Mouse (Mus musculus): ENCODE data around the gene Lsamp.

Lsamp gene

GRCm38 (mm10) chr16:40656871-40657270 lies 672.7 kb downstream of the Lsamp start:
- DNase-seq (ENCODE audit: low spot score in 2 of 2): no peak

- no peak for DNase-seq (ENCODE audit: low spot score in 2 of 2)
Measured at GRCm38 (mm10) chr16:40685531-40685930, 701.4 kb downstream of the Lsamp start.

- no peak for DNase-seq (ENCODE audit: low spot score in 2 of 2)
Measured at GRCm38 (mm10) chr16:40692292-40692691, 708.1 kb downstream of the Lsamp start.

- DNase-seq (ENCODE audit: low spot score in 2 of 2): no peak
Measured at GRCm38 (mm10) chr16:40697253-40697652, 713.1 kb downstream of the Lsamp start.

DNA sequence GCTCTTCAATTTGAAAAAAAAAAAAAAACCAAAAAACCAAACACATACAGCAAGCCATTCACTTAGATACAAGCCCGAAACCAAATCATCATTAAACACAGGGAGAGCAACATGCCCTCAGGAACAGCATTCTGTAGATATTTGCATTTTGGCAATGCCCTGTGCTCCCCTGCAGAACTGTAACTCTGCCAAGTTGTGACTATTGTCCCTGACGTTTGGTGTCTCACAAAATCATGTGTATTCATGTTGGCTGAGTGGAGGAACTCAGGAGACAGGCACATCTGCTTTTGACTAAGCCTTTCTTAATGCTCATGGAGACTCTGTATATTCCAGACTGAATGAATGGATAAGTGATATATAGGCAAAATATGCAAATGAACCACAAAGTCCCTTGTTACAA lies 724.4 kb downstream of the Lsamp start:
- DNase-seq (ENCODE audit: low spot score in 2 of 2): no peak

GRCm38 (mm10) chr16:40709574-40709973 lies 725.4 kb downstream of the Lsamp start:
- DNase-seq (ENCODE audit: low spot score in 2 of 2): no peak

DNA sequence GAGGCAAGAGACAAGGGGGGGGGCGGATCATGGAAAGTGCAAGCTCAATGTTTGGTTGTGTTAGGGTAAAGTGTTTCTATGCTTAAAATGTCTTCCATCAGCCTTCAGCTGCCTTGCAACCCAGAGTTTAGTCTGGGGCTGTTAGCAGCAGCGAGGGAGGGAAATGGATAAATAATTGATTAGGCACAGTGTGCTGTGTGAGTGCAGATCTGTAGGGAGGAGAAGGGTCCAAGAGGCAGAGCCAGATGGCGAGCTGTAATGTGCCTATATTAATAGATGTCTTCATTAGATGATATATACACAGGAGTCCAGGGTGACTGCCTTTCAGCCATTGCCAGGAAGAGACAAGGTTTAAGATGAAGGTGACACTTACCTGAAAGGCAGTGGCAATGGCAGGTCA lies 725.9 kb downstream of the Lsamp start:
- DNase-seq (ENCODE audit: low spot score in 2 of 2): no peak

DNA sequence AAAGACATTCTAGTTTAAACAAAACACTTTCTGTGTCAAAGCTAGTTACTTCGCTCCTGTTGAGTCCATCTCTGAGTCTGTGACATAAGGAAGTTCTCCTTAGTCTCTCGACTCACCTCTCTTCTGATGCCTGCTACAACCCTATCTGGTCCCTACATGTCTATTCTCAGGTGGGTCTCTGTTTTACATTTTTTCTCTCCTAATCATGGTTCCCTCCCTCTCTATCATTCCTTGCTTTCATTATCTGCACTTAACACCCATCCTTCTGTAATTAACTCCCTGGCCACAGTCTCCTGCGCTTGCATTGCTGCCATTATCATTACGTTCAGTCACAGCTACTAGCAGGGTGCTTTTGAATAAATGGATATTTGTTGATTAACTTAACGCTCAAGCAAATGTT lies 726.3 kb downstream of the Lsamp start:
- no peak for DNase-seq (ENCODE audit: low spot score in 2 of 2)

GRCm38 (mm10) chr16:40713725-40714124 lies 729.6 kb downstream of the Lsamp start:
- no peak for DNase-seq (ENCODE audit: low spot score in 2 of 2)

DNA sequence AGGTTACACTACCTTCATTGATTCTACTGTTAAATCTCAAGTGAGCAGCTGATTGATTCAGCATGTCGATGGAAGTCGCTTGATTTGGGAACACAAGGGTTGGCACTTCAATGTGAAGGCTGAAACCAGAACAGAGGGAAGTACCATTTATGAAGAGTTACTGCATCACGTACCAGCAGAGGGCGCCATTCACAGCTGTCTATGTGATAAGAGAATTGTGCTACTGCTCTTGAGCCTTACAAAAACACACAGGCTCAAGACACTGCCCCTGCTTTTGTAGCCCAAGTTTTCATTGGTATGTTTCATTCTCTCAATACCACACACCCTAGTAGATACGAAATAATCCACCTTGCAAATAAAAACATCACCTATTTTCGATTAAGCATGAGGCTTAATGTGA lies 754.9 kb downstream of the Lsamp start:
- no peak for DNase-seq (ENCODE audit: low spot score in 2 of 2)

DNA sequence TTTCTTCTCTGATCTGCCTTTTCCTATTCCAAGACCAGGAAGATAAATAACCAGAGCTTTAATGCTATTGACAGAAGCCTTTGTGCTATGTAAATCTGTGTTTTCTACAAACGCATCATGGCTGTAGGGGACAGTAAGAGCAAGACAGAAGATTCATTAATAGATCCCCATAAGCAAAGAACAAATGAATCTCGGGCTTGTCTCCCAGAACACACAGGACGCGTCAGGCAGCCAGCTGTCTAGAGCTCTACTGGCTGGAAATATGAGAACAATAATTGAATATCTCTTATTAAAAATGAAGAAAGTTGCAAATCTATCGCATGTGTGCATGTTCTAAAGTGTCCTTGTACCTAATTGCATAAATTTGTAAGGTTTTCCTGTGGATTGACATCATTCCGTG lies 755.6 kb downstream of the Lsamp start:
- no peak for DNase-seq (ENCODE audit: low spot score in 2 of 2)

DNA sequence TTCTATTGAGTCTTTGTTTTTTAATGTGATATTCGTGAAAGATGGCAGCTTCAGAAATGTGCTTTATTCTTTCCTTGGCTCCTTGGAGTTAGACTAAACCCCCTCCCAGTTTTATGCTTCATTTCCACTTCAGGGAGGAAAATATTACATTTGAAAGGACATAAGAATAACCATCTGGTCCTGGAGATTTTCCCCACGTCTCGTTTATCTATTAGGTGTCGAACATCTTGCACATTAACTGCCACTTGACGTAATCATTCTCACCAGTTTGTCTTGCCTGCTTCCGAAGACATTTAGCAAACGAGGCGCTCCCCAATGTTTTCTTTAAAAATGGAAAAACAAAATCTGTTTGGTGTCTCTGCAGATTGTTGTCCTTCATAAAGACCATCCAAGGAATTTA lies 756.1 kb downstream of the Lsamp start:
- DNase-seq (ENCODE audit: low spot score in 2 of 2): no peak

DNA sequence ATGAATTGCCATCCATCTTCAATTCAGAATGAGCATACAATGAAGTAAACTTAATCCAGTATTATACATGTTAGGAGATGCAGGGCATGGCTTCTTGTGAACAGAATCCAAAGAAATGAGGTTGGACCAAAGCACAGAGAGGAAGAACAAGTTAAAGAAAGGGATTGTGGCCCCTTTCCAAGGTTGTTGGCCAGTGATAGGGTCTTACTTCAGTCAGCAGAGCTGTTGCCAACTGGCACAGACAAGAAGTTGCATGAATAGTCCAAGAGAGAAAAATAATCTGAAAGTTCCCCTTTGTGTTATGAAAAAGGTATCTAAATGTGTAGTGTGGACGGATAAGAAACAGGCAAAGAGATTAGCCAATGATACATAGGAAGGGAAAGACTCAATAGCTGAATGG lies 843.0 kb downstream of the Lsamp start:
- no peak for DNase-seq (ENCODE audit: low spot score in 2 of 2)

DNA sequence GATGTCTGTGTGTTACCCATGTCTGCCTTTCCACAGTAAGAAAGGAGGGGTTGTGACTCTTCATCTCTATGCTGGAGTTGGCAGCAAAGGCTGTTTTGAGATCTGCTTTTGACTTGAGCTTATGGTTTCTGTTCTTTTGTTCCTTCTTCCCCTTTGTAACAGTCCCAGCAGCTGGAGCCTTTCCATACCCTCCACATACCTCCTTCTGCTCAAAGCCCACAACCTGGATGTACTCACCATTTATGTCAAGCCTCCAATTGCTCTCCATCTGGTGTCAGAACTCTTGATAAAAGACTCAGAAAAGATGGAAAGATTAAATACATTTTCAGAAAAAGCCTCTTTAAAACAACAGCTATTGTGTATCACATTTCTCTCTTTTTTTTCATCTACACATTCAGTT lies 847.4 kb downstream of the Lsamp start:
- no peak for DNase-seq (ENCODE audit: low spot score in 2 of 2)

GRCm38 (mm10) chr16:40841765-40842164 lies 857.6 kb downstream of the Lsamp start:
- DNase-seq (ENCODE audit: low spot score in 2 of 2): no peak

GRCm38 (mm10) chr16:40866733-40867132 lies 882.6 kb downstream of the Lsamp start:
- DNase-seq (ENCODE audit: low spot score in 2 of 2): no peak

GRCm38 (mm10) chr16:40878301-40878700 lies 894.1 kb downstream of the Lsamp start:
- DNase-seq (ENCODE audit: low spot score in 2 of 2): no peak

- DNase-seq (ENCODE audit: low spot score in 2 of 2): no peak
Measured at GRCm38 (mm10) chr16:40881942-40882341, 897.8 kb downstream of the Lsamp start.

GRCm38 (mm10) chr16:40891338-40891737 lies 907.2 kb downstream of the Lsamp start:
- DNase-seq (ENCODE audit: low spot score in 2 of 2): no peak

GRCm38 (mm10) chr16:40897768-40898327 lies 913.7 kb downstream of the Lsamp start:
- no peak for DNase-seq (ENCODE audit: low spot score in 2 of 2)

DNA sequence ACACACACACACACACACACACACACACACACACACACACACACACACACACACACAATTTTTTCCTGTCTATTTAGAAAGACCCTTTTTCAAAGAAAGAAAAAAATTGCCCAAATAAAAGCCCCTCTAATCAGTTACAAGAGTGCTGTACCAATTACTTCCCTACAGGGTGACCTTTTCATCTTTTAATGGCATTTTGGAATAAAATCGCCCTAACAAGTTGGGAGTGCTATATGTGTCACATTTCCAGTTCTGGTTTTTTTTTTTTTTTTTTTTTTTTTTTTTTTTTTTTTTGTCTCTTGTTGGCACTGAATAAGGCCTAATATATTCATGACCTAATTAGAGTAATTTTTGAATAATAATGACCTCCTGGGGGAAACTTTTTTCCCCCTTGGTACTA lies 923.7 kb downstream of the Lsamp start:
- no peak for DNase-seq (ENCODE audit: low spot score in 2 of 2)

- DNase-seq (ENCODE audit: low spot score in 2 of 2): no peak
Measured at GRCm38 (mm10) chr16:40914141-40914540, 930.0 kb downstream of the Lsamp start.

GRCm38 (mm10) chr16:40930596-40930995 lies 946.4 kb downstream of the Lsamp start:
- no peak for DNase-seq (ENCODE audit: low spot score in 2 of 2)

- DNase-seq (ENCODE audit: low spot score in 2 of 2): no peak
Measured at GRCm38 (mm10) chr16:40942266-40942665, 958.1 kb downstream of the Lsamp start.

Measured in spleen, postnatal 36 days (tissue).